ENCODE assay signal across 8 mouse cellular contexts in the genomic region with DNA sequence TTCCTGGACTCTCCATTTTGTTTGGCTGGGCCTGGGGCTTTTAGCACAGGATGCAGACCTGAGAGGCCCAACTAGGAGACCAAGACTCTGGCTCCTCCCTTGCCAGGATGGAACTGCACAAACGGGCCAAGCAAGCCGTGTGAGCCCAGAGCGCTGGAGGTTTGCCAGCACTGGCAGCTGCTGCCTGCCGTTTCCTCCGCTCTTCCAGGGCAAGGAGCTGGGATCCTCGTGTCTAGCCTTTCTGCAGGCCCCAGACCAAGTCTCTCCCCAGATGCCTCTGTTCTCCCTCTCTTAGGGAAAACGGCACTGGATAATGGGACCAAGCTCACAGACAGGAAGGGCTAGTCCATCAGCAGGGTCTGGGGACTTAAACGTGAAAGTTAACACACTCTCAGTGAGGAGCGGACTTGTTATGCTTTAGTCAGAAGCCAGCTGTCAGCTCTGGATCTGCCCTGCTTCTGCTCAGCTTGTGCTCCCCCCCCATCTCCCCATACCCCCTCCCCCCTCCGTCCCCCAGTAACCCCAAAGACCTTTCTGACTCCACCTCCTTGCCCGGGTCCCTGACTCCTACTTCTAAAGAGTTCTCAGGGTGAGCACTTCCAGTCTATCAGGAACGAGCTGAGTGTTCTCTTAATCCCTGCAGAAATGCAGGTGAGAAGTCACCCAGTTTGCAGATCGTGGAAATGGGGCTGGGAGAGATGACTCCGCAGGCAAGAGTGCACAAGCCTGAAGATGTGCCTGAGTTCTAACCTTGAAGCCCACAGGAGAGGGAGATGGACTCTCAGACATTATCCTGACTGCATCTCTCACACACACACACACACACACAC. TPM values are rescaled to one million over a fixed set of nuclear protein-coding genes. Genes with fewer than 3 reads are reported as not detected.
DNase-seq lines count a peak whose midpoint lies in the region; ATAC-seq and TF ChIP-seq lines count a peak whose summit lies in the region.
"Had no signal": no experiment of that assay in that cellular context is flagged by ENCODE, and none has a peak within 500 bp of the region (broad histone marks: within the 10 kb centered on the region; RNA-seq: fewer than 3 reads in every experiment).

No protein-coding gene starts in this region.

- DNase-seq in adrenal gland, adult 8-10 months = peak; percentile 67
- peak; percentile 67 to 91 for DNase-seq in cerebellum, postnatal 4 days (ENCODE audit: low spot score in 2 of 2)
- peak; percentile 63 to 87 for DNase-seq in gastrocnemius, postnatal 4 days (ENCODE audit: low spot score in 2 of 2)
- peak; percentile 83 for DNase-seq in intestine, embryonic 14.5 days (ENCODE audit: low spot score)
- DNase-seq in left cerebral cortex, postnatal 14 days (ENCODE audit: low spot score in 2 of 2) = peak; percentile 82 to 85

- H3K4me1 ChIP-seq in intestine, embryonic 14.5 days (replicated peaks; ENCODE audit: control insufficient read depth, insufficient read depth, low read length) = peaks cover 24% of the 10 kb centered on the region
- peaks cover 31% of the 10 kb centered on the region for H3K4me1 ChIP-seq in midbrain, embryonic 12.5 days
- peaks cover 5% of the 10 kb centered on the region for H3K4me1 ChIP-seq in testis, adult 2 months (ENCODE audit: control insufficient read depth, insufficient read depth, low read length)

- peak overlapping the region; percentile 11; the same call in 1 of the 2 replicates for H3K4me2 ChIP-seq in intestine, embryonic 14.5 days (ENCODE audit: low read length)
- H3K4me2 ChIP-seq in midbrain, embryonic 12.5 days (replicated peaks) = no peak overlapping the region; the same call in 1 of the 2 replicates

- TF ChIP-seq POLR2A in testis, adult 2 months (IDR thresholded peaks at IDR 0.05; ENCODE audit: control insufficient read depth, low read depth, low read length) = no peak

- intact Hi-C loops in left cerebral cortex, postnatal 14 days (cut with DNase I) = no loop called here

- ATAC-seq in intestine, embryonic 14.5 days (replicated peaks; ENCODE audit: low FRiP score, low TSS enrichment, low read depth) = peak; percentile 77
- no peak for ATAC-seq in midbrain, embryonic 12.5 days (ENCODE audit: low FRiP score, low read depth)

- no peaks in the 10 kb centered on the region for H3K36me3 ChIP-seq in intestine, embryonic 14.5 days (ENCODE audit: control insufficient read depth, insufficient read depth, low read length)
- H3K36me3 ChIP-seq in midbrain, embryonic 12.5 days = no peaks in the 10 kb centered on the region
- no peaks in the 10 kb centered on the region for H3K36me3 ChIP-seq in testis, adult 2 months (ENCODE audit: control insufficient read depth, insufficient read depth, low read length)

- peak overlapping the region; percentile 13; the same call in 1 of the 2 replicates for H3K9ac ChIP-seq in intestine, embryonic 14.5 days (ENCODE audit: low read length)
- no peak overlapping the region; the same call in 1 of the 2 replicates for H3K9ac ChIP-seq in midbrain, embryonic 12.5 days (replicated peaks)

- H3K9me3 ChIP-seq in intestine, embryonic 14.5 days (ENCODE audit: control insufficient read depth, low read length) = no peaks in the 10 kb centered on the region
- H3K9me3 ChIP-seq in midbrain, embryonic 12.5 days = no peaks in the 10 kb centered on the region

- TF ChIP-seq CTCF in testis, adult 2 months (IDR thresholded peaks at IDR 0.05; ENCODE audit: control insufficient read depth, insufficient read depth, insufficient replicate concordance, low read depth, low read length) = no peak

- H3K27me3 ChIP-seq in intestine, embryonic 14.5 days (replicated peaks; ENCODE audit: control insufficient read depth, insufficient read depth, low read length) = no peaks in the 10 kb centered on the region
- 0 out of 2 replicates have a peak, but pooled peaks cover 3% of the 10 kb centered on the region for H3K27me3 ChIP-seq in midbrain, embryonic 12.5 days
- no peaks in the 10 kb centered on the region for H3K27me3 ChIP-seq in testis, adult 2 months (ENCODE audit: control insufficient read depth, insufficient read depth, low read length)

- H3K27ac ChIP-seq in intestine, embryonic 14.5 days (ENCODE audit: low read depth) = peak overlapping the region; percentile 91
- peak overlapping the region; percentile 58 for H3K27ac ChIP-seq in midbrain, embryonic 12.5 days (replicated peaks)
- H3K27ac ChIP-seq in testis, adult 2 months (ENCODE audit: control insufficient read depth, insufficient read depth, low read depth, low read length) = peak overlapping the region; percentile 81
- H3K27ac ChIP-seq: macrophage had no signal

- WGBS in intestine, embryonic 14.5 days = 12% methylated on average over 14 of the region's 14 CpGs
- 25% methylated on average over 14 of the region's 14 CpGs for WGBS in midbrain, embryonic 12.5 days

- H3K4me3 ChIP-seq in intestine, embryonic 14.5 days (ENCODE audit: low read depth, low read length) = no peak overlapping the region
- H3K4me3 ChIP-seq in midbrain, embryonic 12.5 days = no peak overlapping the region
- no peak overlapping the region for H3K4me3 ChIP-seq in testis, adult 2 months (ENCODE audit: control insufficient read depth, low read depth, low read length)

RNA-seq across cellular contexts. Expression of gene Tex2, which starts 45.0 kb away (rescaled TPM):
- total RNA-seq in adrenal gland, adult 8-10 months (2022) = 10 to 100 TPM; 48.2 to 56.8 (median 54.5) TPM
- 10 to 100 TPM; 20.1 to 21.7 TPM for total RNA-seq in gastrocnemius, postnatal 4 days (2021)
- 8.9 and 11.6 TPM in 2 replicates for polyA plus RNA-seq in intestine, embryonic 14.5 days (2014; fragmentation: Nextera tagmentation; extraction: Ambion mirVana)
- total RNA-seq in left cerebral cortex, postnatal 14 days (2021) = 100 to 1,000 TPM in 1 of 2 experiments, 10 to 100 TPM in 1; 98.0 to 102 TPM
- 12.1 and 13.8 TPM in 2 replicates for polyA plus RNA-seq in midbrain, embryonic 12.5 days (2016; fragmentation: Nextera tagmentation; extraction: Ambion mirVana)
- 234 and 256 TPM in 2 replicates for polyA plus RNA-seq in testis, adult 2 months (2012; rRNA removed)
